Comparison of ENCODE assay signal across 12 mouse cellular contexts in the genomic region with DNA sequence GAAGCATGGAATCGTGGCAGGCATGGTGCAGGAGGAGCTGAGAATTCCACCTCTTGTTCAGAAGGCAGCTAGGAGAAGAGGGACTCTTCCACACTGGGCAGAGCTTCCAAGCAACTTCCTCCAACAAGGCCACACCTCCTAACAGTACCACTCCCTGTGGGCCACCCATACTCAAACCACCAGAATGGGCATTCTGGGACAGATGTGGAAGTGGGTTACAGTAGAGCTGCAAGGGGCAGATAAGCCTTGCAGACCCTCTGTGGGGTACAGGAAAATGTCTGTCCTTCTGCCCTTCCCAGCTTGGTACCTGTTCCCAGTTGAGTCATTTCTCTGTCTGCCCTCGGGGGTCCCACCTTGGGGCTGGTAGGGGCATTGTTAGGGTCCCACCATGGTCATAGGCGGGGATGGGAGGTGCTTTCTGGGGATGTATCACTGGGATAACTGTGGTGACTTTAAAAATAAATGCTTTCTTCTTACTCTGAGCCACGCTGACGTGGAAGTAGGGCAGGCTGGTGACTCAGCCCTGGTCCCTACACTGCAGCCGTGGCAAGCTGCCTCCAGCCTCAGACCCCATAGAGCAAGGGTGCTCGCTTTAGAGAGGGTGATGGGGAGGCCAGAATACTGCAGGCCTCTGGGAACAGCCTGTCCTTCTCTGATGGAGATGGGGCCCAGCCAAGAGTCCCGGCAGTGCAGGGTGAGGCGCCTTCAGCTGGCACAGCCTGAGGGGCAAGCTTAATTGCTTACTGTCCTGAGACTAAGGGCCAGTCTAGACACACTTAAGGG. TPM values are rescaled to one million over a fixed set of nuclear protein-coding genes. Genes with fewer than 3 reads are reported as not detected.
DNase-seq lines count a peak whose midpoint lies in the region; ATAC-seq and TF ChIP-seq lines count a peak whose summit lies in the region.
"Had no signal": no experiment of that assay in that cellular context is flagged by ENCODE, and none has a peak within 500 bp of the region (broad histone marks: within the 10 kb centered on the region; RNA-seq: fewer than 3 reads in every experiment).

No protein-coding gene starts in this region.

- TF ChIP-seq CTCF in stomach, postnatal 0 days (IDR thresholded peaks at IDR 0.05; ENCODE audit: low read depth) = no peak

- H3K36me3 ChIP-seq in heart, embryonic 10.5 days = peaks cover 5% of the 10 kb centered on the region; the same call in 1 of the 2 replicates
- H3K36me3 ChIP-seq in stomach, postnatal 0 days (ENCODE audit: control insufficient read depth, insufficient read depth, low read length) = no peaks in the 10 kb centered on the region
- H3K36me3 ChIP-seq in intestine, embryonic 15.5 days = no peaks in the 10 kb centered on the region
- H3K36me3 ChIP-seq: embryonic facial prominence, embryonic 15.5 days; hindbrain, embryonic 15.5 days had no signal

- WGBS in heart, embryonic 10.5 days = 80% methylated on average over 9 of the region's 9 CpGs
- 57% methylated on average over 9 of the region's 9 CpGs for whole genome bisulfite sequencing in stomach, postnatal 0 days
- WGBS in intestine, embryonic 15.5 days = 89% methylated on average over 9 of the region's 9 CpGs

- no peak for DNase-seq in heart, embryonic 10.5 days (ENCODE audit: low spot score)
- DNase-seq in heart, postnatal 14 days = no peak
- DNase-seq in urinary bladder, postnatal 14 days (ENCODE audit: low spot score) = peak; percentile 58
- no peak for DNase-seq in urinary bladder, adult 2 months (ENCODE audit: low spot score)
- DNase-seq in stomach, postnatal 0 days (ENCODE audit: low spot score) = no peak
- no peak for DNase-seq in spleen, postnatal 36 days (ENCODE audit: low spot score in 2 of 2)
- DNase-seq: cerebellum, postnatal 14 days; lung, embryonic 14.5 days had no signal

- H3K9me3 ChIP-seq in heart, embryonic 10.5 days = no peaks in the 10 kb centered on the region
- no peaks in the 10 kb centered on the region for H3K9me3 ChIP-seq in stomach, postnatal 0 days (ENCODE audit: control insufficient read depth, low read length)
- H3K9me3 ChIP-seq in intestine, embryonic 15.5 days = no peaks in the 10 kb centered on the region
- H3K9me3 ChIP-seq: embryonic facial prominence, embryonic 15.5 days; hindbrain, embryonic 15.5 days had no signal

- intact Hi-C loops in heart, postnatal 14 days (cut with DNase I) = no loop called here

- no peak overlapping the region for H3K4me2 ChIP-seq in stomach, postnatal 0 days (replicated peaks; ENCODE audit: low read depth)
- H3K4me2 ChIP-seq in intestine, embryonic 15.5 days (replicated peaks) = no peak overlapping the region
- H3K4me2 ChIP-seq: embryonic facial prominence, embryonic 15.5 days; hindbrain, embryonic 15.5 days; lung, embryonic 14.5 days had no signal

- no peak for TF ChIP-seq EP300 in stomach, postnatal 0 days (optimal IDR thresholded peaks at IDR 0.05)

- peaks cover 42% of the 10 kb centered on the region for H3K4me1 ChIP-seq in heart, embryonic 10.5 days
- H3K4me1 ChIP-seq in stomach, postnatal 0 days (replicated peaks; ENCODE audit: control insufficient read depth, insufficient read depth) = no peaks in the 10 kb centered on the region; the same call in none of the 2 replicates
- peaks cover 22% of the 10 kb centered on the region for H3K4me1 ChIP-seq in intestine, embryonic 15.5 days (replicated peaks)

- peaks cover 3% of the 10 kb centered on the region; the same call in 1 of the 2 replicates for H3K27me3 ChIP-seq in heart, embryonic 10.5 days (ENCODE audit: insufficient read depth, poor library complexity, severe bottlenecking)
- H3K27me3 ChIP-seq in stomach, postnatal 0 days (ENCODE audit: control insufficient read depth, insufficient read depth, low read length) = no peaks in the 10 kb centered on the region
- no peaks in the 10 kb centered on the region for H3K27me3 ChIP-seq in intestine, embryonic 15.5 days (replicated peaks)
- H3K27me3 ChIP-seq: embryonic facial prominence, embryonic 15.5 days; hindbrain, embryonic 15.5 days had no signal

- H3K27ac ChIP-seq in heart, embryonic 10.5 days = 0 out of 2 replicates have a peak overlapping the region, but pooled peaks have one; percentile 12
- H3K27ac ChIP-seq in stomach, postnatal 0 days (replicated peaks) = peak overlapping the region; percentile 73; the same call in 1 of the 2 replicates
- H3K27ac ChIP-seq in intestine, embryonic 15.5 days = no peak overlapping the region
- H3K27ac ChIP-seq: hindbrain, embryonic 15.5 days had no signal

- peak; percentile 74 for ATAC-seq in common myeloid progenitor, adult 5-6 weeks (replicated peaks; ENCODE audit: low read depth, poor library complexity, severe bottlenecking)
- no peak for ATAC-seq in stomach, postnatal 0 days (ENCODE audit: low FRiP score, low TSS enrichment)
- no peak for ATAC-seq in intestine, embryonic 15.5 days

- H3K4me3 ChIP-seq in heart, embryonic 10.5 days = no peak overlapping the region
- no peak overlapping the region for H3K4me3 ChIP-seq in stomach, postnatal 0 days (ENCODE audit: low read depth, low read length)
- no peak overlapping the region for H3K4me3 ChIP-seq in intestine, embryonic 15.5 days (replicated peaks)
- H3K4me3 ChIP-seq: embryonic facial prominence, embryonic 15.5 days; hindbrain, embryonic 15.5 days had no signal

- H3K9ac ChIP-seq in stomach, postnatal 0 days (ENCODE audit: low read length) = no peak overlapping the region
- H3K9ac ChIP-seq in intestine, embryonic 15.5 days = no peak overlapping the region
- H3K9ac ChIP-seq: embryonic facial prominence, embryonic 15.5 days; hindbrain, embryonic 15.5 days; lung, embryonic 14.5 days had no signal

RNA-seq across cellular contexts. Expression of gene Sept9, which starts 59.9 kb away (rescaled TPM):
- polyA plus RNA-seq in heart, embryonic 10.5 days (2016; fragmentation: Nextera tagmentation; extraction: Ambion mirVana) = 148 and 164 TPM in 2 replicates
- 10 to 100 TPM; 44.6 to 45.7 TPM for total RNA-seq in heart, postnatal 14 days (2021)
- polyA plus RNA-seq in urinary bladder, adult 2 months (2012; rRNA removed) = 38.4 and 62.8 TPM in 2 replicates
- 123 and 130 TPM in 2 replicates for total RNA-seq in common myeloid progenitor, adult 5-6 weeks (2017)
- polyA plus RNA-seq in stomach, postnatal 0 days (2015; fragmentation: Nextera tagmentation; extraction: Ambion mirVana) = 42.9 and 46.2 TPM in 2 replicates
- 166 and 167 TPM in 2 replicates for polyA plus RNA-seq in intestine, embryonic 15.5 days (2015; fragmentation: Nextera tagmentation; extraction: Ambion mirVana)
